Mouse (Mus musculus) urinary bladder, postnatal 4 days (tissue): ENCODE data around the gene Plekha1.

Experiments
- DNase-seq, 2 experiments: peaks; one replicate each; pipeline ENCODE4 v3.0.0; 2021 to 2022; ENCODE audit warnings: low spot score in 2 of 2

Gene Plekha1

DNA sequence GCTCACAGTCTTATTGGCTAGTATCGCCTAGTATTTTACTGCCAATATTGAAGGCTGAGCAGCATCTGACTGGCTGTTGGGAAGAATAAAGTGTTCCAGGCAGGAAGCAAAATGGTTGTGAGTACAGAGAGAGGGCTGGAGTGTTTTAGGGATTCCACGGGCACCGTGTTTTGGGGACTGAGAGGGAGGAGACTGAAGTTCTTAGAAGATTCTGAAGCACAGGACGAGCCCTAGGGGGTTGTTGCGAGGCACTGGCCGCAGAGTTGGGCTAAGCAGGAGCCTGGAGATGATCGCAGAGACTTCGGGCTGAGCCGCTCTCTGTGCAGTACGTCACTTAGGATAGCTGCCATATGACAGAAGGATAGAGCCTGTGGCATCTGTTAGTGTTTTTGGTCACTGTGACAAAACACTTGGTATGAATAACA is 88.6 kb downstream of the Plekha1 start:
- no peak for DNase-seq

DNA sequence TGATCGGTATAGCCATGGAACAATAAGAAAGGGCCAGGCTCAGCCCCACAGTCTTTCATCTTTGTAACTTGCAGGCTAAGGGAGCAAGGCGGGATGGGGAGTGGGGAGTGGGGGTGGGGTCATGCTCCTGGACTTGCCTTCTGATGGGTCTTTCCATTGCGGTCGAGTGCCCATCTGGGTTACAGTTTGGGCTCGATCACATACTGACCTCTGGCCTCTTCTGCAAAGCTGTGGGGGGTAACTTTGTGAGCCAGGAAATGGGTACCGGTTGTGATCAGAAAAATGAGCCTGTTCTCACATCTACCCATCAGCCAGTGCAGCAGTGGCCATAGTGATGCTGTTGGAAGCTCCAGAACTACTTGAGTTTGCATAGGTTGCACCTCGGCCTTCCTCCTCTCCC is 93.0 kb downstream of the Plekha1 start:
- no peak for DNase-seq

DNA sequence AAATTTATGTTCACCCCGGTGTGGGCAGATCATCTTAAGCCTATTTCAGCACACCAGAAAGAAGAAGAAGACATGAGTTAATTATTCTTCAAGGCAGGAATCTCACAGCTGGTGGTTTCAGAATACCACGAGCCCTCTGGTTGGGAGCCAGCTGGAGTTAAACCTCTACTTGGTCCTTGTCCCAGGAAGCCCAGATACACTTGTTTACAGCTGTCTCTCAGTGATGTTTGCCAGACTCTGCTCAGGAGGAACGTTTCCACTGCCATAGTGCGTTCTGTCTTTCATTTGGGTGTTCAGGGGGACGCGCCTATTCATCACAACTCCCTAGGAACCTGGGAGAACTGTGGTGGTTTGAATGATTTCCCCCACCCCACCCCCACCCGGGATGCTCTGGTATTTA is 94.3 kb downstream of the Plekha1 start:
- peak; percentile 71 to 76 for DNase-seq

DNA sequence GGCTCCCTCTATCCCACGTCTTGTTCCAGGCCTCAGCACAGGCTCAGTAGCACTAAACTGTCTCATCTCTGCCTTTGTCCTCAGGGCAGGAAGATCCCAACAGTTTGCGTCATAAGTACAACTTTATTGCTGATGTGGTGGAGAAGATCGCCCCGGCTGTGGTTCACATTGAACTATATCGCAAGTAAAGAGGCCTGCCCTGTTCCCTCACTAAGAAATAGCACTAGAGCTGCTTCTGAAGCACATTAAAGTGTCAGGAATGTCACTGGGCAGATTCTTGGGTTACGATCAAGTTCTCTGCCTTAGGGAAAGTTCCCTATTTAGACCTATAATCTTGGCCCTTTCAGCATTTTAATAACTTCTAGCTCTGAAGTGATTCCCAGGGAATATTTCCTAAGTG is 95.9 kb downstream of the Plekha1 start:
- no peak for DNase-seq
